Mouse (Mus musculus) heart, embryonic 16.5 days (tissue): ENCODE measurements around the gene B630019K06Rik. TPM values are rescaled to one million over a fixed set of nuclear protein-coding genes. Genes with fewer than 3 reads are reported as not detected.

ENCODE experiments used
- ATAC-seq: fragments of 200-750 bp; cut with Nextera tagmentation; replicated peaks from 2 replicates; pipeline ENCODE4 v1.8.0; 2017; ENCODE audit warnings: moderate number of reproducible peaks; ENCODE audit not compliant: insufficient read depth, low FRiP score; ENCODE audit errors: extremely low read depth
- H3K27ac ChIP-seq: fragments of 300-500 bp; sonication (generic); 2 replicates; pipeline ENCODE4 v1.5.1; 2014; ENCODE audit warnings: mild to moderate bottlenecking, low read length, control low read depth, moderate library complexity
- H3K27me3 ChIP-seq: fragments of 300-500 bp; sonication (generic); 2 replicates; pipeline ENCODE4 v1.6.1; 2014; ENCODE audit warnings: low read length, mixed read lengths; ENCODE audit not compliant: control insufficient read depth, insufficient read depth
- H3K36me3 ChIP-seq: fragments of 300-500 bp; sonication (generic); 2 replicates; pipeline ENCODE4 v1.6.1; 2014; ENCODE audit not compliant: control insufficient read depth, insufficient read depth
- H3K4me1 ChIP-seq: fragments of 300-500 bp; sonication (generic); 2 replicates; pipeline ENCODE4 v1.6.1; 2014; ENCODE audit warnings: low read length, mixed read lengths; ENCODE audit not compliant: control insufficient read depth, insufficient read depth
- H3K4me2 ChIP-seq: fragments of 300-500 bp; sonication (generic); 2 replicates; pipeline ENCODE4 v1.6.1; 2014; ENCODE audit warnings: low read depth, mild to moderate bottlenecking, control low read depth, low read length
- H3K4me3 ChIP-seq: fragments of 300-500 bp; sonication (generic); 2 replicates; pipeline ENCODE4 v1.5.1; 2014; ENCODE audit warnings: mild to moderate bottlenecking, control low read depth, low read length
- H3K9ac ChIP-seq: fragments of 300-500 bp; sonication (generic); 2 replicates; pipeline ENCODE4 v1.6.1; 2014; ENCODE audit warnings: low read length, control low read depth
- H3K9me3 ChIP-seq: fragments of 300-500 bp; sonication (generic); replicated peaks from 2 replicates; pipeline ENCODE4 v1.6.1; 2016; ENCODE audit warnings: low read length; ENCODE audit not compliant: control insufficient read depth
- WGBS: fragments of 180-500 bp; shearing (Covaris S2); extraction: QIAGEN DNeasy Blood & Tissue Kit; methylation state at CpG from one replicate; pipeline ENCODE4 v1.1.7; 2014; 5-methylcytosine and 5-hydroxymethylcytosine counted together
- polyA plus RNA-seq: library from polyadenylated mRNA; unstranded; fragments of >200 nt; fragmentation: Nextera tagmentation; extraction: Ambion mirVana; gene quantifications from 2 replicates; pipeline ENCODE4 v1.2.1, GENCODE M21; 2015

B630019K06Rik gene
- polyA plus RNA-seq, 1 experiment from 2014 or later: 1.0 TPM

- ATAC-seq: no peak
- WGBS: 28% methylated on average over 7 of the region's 7 CpGs
Observed at GRCm38 (mm10) chrX:8901906-8902472, 9.8 kb downstream of the B630019K06Rik start.

GRCm38 (mm10) chrX:8921080-8921479 lies 28.9 kb downstream of the B630019K06Rik start:
- Histone ChIP-seq H3K27ac (no peak overlapping the region), H3K4me2 (no peak overlapping the region), H3K27me3 (no peaks in the 10 kb centered on the region), H3K36me3 (no peaks in the 10 kb centered on the region), H3K9ac (no peak overlapping the region), H3K9me3 (no peaks in the 10 kb centered on the region), H3K4me1 (no peaks in the 10 kb centered on the region), H3K4me3 (no peak overlapping the region)
- no peak for ATAC-seq
- 62% methylated on average over 4 of the region's 4 CpGs for WGBS

More at GRCm38 (mm10) chrX:8901906-8902472, 9.8 kb downstream of the B630019K06Rik start:
- Histone ChIP-seq H3K27me3 (no peaks in the 10 kb centered on the region), H3K4me2 (no peak overlapping the region), H3K9me3 (no peaks in the 10 kb centered on the region), H3K27ac (no peak overlapping the region), H3K4me3 (no peak overlapping the region), H3K9ac (no peak overlapping the region), H3K36me3 (no peaks in the 10 kb centered on the region), H3K4me1 (no peaks in the 10 kb centered on the region)

GRCm38 (mm10) chrX:8921813-8922607 lies 29.8 kb downstream of the B630019K06Rik start:
- Histone ChIP-seq H3K27ac (no peak overlapping the region), H3K9ac (no peak overlapping the region), H3K27me3 (no peaks in the 10 kb centered on the region), H3K4me1 (no peaks in the 10 kb centered on the region), H3K4me2 (no peak overlapping the region), H3K4me3 (no peak overlapping the region), H3K9me3 (no peaks in the 10 kb centered on the region), H3K36me3 (no peaks in the 10 kb centered on the region)
- no peak for ATAC-seq
- WGBS: 39% methylated on average over 9 of the region's 9 CpGs

- Histone ChIP-seq H3K4me1 (no peaks in the 10 kb centered on the region), H3K4me2 (no peak overlapping the region), H3K9me3 (no peaks in the 10 kb centered on the region), H3K9ac (no peak overlapping the region), H3K27me3 (no peaks in the 10 kb centered on the region), H3K27ac (no peak overlapping the region), H3K4me3 (no peak overlapping the region), H3K36me3 (no peaks in the 10 kb centered on the region)
- WGBS: 34% methylated on average over 4 of the region's 4 CpGs
- no peak for ATAC-seq
Observed at GRCm38 (mm10) chrX:8927308-8927707, 35.1 kb downstream of the B630019K06Rik start.

GRCm38 (mm10) chrX:8944041-8944440 lies 51.9 kb downstream of the B630019K06Rik start:
- 78% methylated on average over 8 of the region's 8 CpGs for WGBS
- Histone ChIP-seq H3K36me3 (no peaks in the 10 kb centered on the region), H3K4me2 (no peak overlapping the region), H3K9ac (no peak overlapping the region), H3K4me1 (no peaks in the 10 kb centered on the region), H3K4me3 (no peak overlapping the region), H3K9me3 (no peaks in the 10 kb centered on the region), H3K27ac (no peak overlapping the region), H3K27me3 (no peaks in the 10 kb centered on the region)
- ATAC-seq: no peak

Other genes with a start within 250 kb of the B630019K06Rik start
- gene Ssxb8, start 201.5 kb upstream of the B630019K06Rik start, polyA plus RNA-seq: not detected in 2 replicates
- gene Ssx9, start 143.9 kb upstream of the B630019K06Rik start, polyA plus RNA-seq: not detected in 2 replicates
- gene Ssxb5, start 88.7 kb upstream of the B630019K06Rik start, polyA plus RNA-seq: not detected in 2 replicates
- gene Gm6592, start 48.4 kb upstream of the B630019K06Rik start, polyA plus RNA-seq: not detected in 2 replicates
- gene Gm5751, start 18.1 kb upstream of the B630019K06Rik start, polyA plus RNA-seq: not detected in 2 replicates
- gene Fthl17b, start 70.6 kb downstream of the B630019K06Rik start, polyA plus RNA-seq: not detected in 2 replicates
- gene Fthl17c, start 84.2 kb downstream of the B630019K06Rik start, polyA plus RNA-seq: not detected in 2 replicates
- gene Fthl17d, start 94.4 kb downstream of the B630019K06Rik start, polyA plus RNA-seq: not detected in 2 replicates
- not detected in 2 replicates for gene Fthl17e, start 141.1 kb downstream of the B630019K06Rik start, polyA plus RNA-seq
- not detected in 2 replicates for gene Fthl17f, start 170.6 kb downstream of the B630019K06Rik start, polyA plus RNA-seq
- gene 4930402K13Rik, start 212.2 kb downstream of the B630019K06Rik start, polyA plus RNA-seq: not detected in 2 replicates